Mouse (Mus musculus) lung, postnatal 0 days (tissue): ENCODE results near the gene Ifit3.

Experiments
- CTCF ChIP-seq: IDR thresholded peaks from 2 replicates; pipeline ENCODE4 v1.5.1; 2016; ENCODE audit warnings: antibody characterized with exemption, mild to moderate bottlenecking
- EP300 ChIP-seq: IDR thresholded peaks from 2 replicates; pipeline ENCODE4 v1.6.1; 2016; ENCODE audit warnings: antibody characterized with exemption, mild to moderate bottlenecking, control low read depth

- TF ChIP-seq CTCF (no peak), EP300 (no peak)
These were observed 44.2 kb downstream of the Ifit3 start for GRCm38 (mm10) chr19:34627496-34627895.
